Mouse (Mus musculus) bone marrow macrophage, adult 2 months (primary cell): Measurements from ENCODE around the gene Rps28.

Experiments
- CTCF ChIP-seq: IDR thresholded peaks from 2 replicates; pipeline ENCODE4 v1.5.1; 2012; ENCODE audit warnings: low read depth, mild to moderate bottlenecking, low read length, moderate library complexity
- POLR2A ChIP-seq: IDR thresholded peaks from 2 replicates; pipeline ENCODE4 v1.6.1; 2012; ENCODE audit warnings: mild to moderate bottlenecking, low read depth, low read length, borderline replicate concordance

DNA sequence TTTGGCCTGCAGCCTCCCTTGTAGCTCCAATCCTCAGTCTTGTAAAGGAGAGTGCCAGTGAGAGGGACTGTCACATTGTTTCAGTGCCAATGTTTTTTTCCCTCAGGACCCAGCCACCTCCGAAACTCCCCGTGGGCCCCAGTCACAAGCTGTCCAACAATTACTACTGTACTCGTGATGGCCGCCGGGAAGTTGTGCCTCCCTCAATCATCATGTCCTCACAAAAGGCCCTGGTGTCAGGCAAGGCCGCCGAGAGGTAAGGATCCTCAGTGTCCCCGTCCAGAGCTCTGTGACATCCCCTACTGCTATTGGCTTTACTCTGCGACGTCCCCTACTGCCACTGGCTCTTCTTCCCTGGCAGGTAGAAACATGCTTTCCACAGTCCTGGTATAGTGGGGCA, 5.2 kb upstream of the Rps28 start:
- TF ChIP-seq CTCF, result no peak
- TF ChIP-seq POLR2A, result no peak
